Mouse (Mus musculus): Measurements from ENCODE around the gene Otol1.

Otol1 gene

GRCm38 (mm10) chr3:70007313-70007712 is at the start of gene Otol1:
Gene Otol1, plus strand, starts transcription at chr3:70007613.
- DNase-seq, result no peak

- DNase-seq, result no peak
Measured at GRCm38 (mm10) chr3:69962187-69962586, 45.2 kb upstream of the Otol1 start.

- DNase-seq, result no peak
Measured at GRCm38 (mm10) chr3:69971482-69972097, 35.8 kb upstream of the Otol1 start.

GRCm38 (mm10) chr3:69978092-69978491 is 29.3 kb upstream of the Otol1 start:
- no peak for DNase-seq

- DNase-seq, result no peak
Measured at GRCm38 (mm10) chr3:69993806-69994205, 13.6 kb upstream of the Otol1 start.

GRCm38 (mm10) chr3:70001540-70001939 is 5.9 kb upstream of the Otol1 start:
- no peak for DNase-seq

GRCm38 (mm10) chr3:70003126-70003764 is 4.2 kb upstream of the Otol1 start:
- DNase-seq, result no peak

- DNase-seq, result no peak
Measured at GRCm38 (mm10) chr3:70003955-70004354, 3.5 kb upstream of the Otol1 start.

GRCm38 (mm10) chr3:70004379-70004778 is 3.0 kb upstream of the Otol1 start:
- DNase-seq, result no peak

- no peak for DNase-seq
Measured at GRCm38 (mm10) chr3:70012641-70013040, 5.2 kb downstream of the Otol1 start.

- no peak for DNase-seq
Measured at GRCm38 (mm10) chr3:70026605-70027004, 19.2 kb downstream of the Otol1 start.

- no peak for DNase-seq
Measured at GRCm38 (mm10) chr3:70029260-70029659, 21.8 kb downstream of the Otol1 start.

GRCm38 (mm10) chr3:70035593-70035992 is 28.2 kb downstream of the Otol1 start:
- DNase-seq, result peak; percentile 42
